Mouse (Mus musculus) spleen, postnatal 10 days (tissue): ENCODE measurements around the gene Gsk3b.
"Not testable (repeated sequence)": the region's sequence is repeated elsewhere in the genome, so short reads cannot be mapped to it uniquely, and the experiment has no call there.

Experiments
- DNase-seq, 2 experiments: peaks; one replicate each; pipeline ENCODE4 v3.0.0; 2021 to 2022; ENCODE audit warnings: low spot score in 2 of 2

Gene Gsk3b

DNA sequence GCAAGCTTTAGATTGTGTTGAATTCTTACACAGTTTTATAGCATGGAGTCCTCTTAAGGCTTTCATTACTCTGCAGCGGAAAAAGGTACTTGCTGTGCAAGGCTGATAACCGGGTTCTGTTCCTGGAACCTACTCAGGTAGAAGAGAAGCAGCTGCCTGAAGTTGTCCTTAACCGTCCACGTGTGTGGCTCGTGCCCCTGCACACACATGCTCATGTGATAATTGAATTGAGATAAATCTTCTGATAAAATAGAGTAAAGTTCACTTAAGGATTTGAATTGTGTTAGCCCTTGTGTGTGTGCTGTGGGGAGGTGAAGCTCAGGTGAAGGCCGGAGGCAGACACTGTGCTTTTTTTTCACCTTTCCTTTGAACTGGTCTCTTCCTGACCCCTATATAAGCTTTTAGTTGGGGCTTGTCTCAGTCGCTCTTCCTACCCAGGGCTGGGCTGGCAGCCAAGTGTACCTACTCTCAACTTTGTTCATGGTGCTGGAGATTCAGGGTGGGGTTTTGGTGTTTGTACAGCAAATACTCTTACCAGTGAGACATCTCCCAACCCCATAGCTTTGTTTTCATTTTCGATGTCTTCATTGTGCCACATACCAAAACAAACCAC, 96.0 kb downstream of the Gsk3b start:
- no peak for DNase-seq

DNA sequence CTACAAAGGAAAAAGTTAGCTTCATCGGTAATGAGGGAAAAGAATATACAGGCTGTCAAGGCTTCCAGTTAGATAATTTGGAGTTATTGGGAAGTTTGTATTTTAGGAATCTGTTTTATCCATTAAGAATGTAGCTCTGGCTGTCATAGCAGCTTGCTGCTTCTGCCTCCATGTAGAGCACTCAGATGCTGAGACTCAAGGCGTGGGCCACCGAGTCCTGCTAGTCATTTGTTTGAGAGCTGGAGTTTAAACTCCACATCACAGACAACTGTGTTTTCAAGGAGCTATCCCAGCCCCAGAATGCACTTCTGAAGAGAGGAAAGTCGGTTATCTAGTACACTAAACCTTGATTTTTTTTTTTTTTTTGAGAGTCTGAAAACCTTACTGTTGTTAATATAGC, 101.2 kb downstream of the Gsk3b start:
- no peak for DNase-seq

DNA sequence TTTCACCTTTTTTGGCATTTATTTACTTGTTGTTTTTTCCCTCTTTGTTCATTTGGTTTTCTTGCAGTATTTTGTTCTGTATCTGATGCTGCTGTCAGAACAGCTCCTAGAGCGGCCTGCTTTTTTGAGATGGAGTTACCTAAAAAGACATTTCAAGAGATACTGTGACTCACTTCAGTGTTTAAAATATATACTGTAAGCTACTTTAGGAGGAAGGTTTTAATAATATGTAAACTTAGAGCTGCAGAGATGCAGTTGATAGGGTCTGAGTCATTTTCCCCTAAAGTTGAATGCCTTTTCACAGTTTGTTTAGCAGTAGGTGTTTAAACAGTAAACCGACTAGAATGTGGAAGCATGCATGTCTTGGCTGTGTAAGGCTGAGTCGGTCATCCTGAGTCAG, 101.7 kb downstream of the Gsk3b start:
- DNase-seq: no peak

DNA sequence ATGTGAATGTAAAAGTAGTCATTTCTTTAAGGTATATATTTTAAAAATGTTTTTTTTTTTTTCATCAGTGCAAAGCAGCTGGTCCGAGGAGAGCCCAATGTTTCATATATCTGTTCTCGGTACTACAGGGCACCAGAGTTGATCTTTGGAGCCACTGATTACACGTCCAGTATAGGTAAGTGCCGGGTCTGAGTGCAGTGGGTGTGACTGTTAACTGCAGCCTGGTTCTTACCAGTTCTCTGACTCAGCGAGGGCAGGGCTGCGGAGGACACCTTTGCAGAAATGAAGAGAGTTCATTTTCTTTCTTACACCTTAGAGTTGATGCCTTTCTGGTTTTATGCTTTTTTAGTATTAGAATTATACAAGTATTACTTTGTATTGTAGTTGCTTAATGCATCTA, 102.7 kb downstream of the Gsk3b start:
- DNase-seq: no peak

DNA sequence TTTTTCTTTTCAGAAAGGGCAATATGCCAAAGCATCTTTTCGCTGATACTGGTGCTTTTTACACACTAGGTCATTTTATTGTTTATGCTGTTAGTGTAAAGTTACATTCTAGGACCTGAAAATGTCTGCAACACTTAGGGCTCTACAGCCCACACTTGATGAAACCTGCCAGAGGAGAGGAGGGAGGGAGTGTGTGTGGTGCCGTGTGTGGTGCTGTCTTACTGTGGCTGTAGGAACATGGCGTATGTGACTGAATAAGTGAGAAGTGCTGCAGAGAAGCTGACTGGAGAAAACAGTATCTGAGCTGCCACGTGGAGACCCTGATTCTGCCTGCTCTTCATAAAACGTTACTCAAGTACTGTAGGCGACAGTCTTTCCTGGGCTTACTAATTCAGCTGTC, 103.8 kb downstream of the Gsk3b start:
- no peak for DNase-seq

DNA sequence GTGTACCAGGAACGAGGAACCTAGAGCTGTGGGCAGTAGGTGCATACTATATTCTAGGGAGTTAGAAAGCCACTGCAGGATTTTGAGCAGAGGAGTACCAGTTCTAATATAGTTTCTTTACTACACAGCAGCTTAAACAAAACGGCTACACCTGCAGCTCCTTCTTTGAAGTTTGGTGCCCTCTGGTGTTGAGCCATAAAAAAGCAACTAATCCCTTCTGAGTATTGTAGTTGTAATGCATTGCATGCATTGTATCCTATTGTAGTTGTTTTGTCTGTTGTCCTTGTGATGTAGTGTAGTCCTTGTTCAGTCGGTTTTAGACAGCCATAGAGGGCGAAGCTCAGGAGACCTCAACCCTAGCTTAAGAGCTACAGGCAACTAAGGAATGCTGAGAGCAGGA, 108.5 kb downstream of the Gsk3b start:
- DNase-seq: peak; percentile 33 to 70

DNA sequence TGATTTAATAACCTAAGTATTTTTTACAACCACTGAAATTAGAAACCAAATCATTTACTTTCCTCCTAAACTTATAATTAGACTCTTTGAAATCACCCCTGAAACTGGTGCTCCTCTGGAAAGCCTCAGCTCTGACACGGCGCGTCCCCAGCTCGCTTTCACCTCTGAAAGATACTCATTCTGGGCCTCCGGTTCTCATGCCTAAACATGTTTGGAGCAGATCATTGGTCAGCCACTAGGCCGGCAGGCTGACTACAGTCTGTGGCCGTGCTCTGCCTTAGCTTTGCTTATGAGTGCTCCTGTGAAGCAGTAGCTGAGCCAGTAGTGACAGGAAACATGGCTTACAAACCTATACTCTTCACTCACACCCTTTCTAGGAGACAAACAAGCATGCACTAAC, 116.5 kb downstream of the Gsk3b start:
- no peak for DNase-seq

DNA sequence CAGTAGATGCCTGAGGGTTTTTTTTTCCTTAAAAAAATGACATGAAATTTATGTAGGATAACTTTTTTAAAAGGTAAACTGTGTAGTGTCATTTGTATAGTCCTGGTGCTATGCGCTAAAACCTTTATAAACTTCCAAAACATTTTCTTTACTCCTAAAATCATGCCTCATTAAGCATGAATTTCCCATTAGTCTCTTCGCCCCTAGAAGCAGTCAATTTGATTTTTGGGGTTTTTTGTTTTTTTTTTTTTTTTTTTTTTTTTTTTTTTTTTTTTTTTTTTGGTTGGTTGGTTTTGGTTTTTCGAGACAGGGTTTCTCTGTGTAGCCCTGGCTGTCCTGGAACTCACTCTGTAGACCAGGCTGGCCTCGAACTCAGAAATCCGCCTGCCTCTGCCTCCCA, 133.7 kb downstream of the Gsk3b start:
- not testable (repeated sequence) for DNase-seq

DNA sequence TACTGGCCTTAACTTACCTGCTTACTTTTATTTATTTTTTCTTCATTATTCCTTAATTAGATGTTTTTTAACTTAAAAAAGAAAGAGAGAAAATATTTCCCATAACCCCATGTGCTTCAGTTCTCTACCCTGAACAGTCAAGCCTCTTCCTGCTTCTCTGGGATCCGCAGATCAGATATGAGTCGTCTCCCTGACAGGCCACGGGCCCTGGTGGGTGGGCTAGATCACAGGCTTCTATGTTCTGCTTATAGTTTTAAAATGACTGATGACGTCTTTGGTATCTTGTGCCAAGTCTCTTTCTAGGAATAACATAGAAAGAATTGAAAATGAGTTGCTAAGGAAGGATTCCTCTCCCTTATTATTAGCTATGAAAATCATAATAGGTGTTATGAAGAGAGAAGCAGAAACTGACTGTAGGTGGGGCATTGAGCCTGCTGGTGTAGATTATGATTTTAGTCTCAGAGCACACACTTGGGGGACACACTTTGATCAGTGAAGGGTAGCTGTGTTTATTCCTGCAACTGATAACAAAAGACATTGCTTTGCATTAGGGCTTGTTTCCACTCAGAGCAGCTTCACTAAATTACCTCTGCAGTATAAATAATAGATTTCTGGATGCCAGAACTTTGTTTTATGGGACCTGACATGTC, 148.3 kb downstream of the Gsk3b start:
- DNase-seq: no peak

DNA sequence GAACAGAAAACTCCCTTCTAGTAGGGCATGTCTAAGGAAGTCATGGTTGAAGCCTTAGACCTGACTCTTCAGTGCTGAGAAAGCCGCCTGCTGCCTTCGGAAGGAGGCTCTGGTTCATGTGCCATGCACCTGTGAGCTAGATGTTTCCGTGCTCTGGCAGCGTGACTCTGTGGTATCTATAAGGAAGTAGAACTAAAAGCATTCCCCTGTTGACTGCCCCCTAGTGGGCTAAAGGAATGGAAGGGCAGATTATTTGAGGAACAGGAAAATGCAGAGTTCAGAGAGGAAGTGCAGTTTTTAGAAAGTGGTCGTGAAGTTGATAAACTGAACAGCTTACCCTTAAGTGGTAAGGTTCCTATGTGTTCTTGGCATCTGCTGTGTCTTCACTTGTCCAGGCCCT, 150.9 kb downstream of the Gsk3b start:
- DNase-seq: peak; percentile 46 to 74

DNA sequence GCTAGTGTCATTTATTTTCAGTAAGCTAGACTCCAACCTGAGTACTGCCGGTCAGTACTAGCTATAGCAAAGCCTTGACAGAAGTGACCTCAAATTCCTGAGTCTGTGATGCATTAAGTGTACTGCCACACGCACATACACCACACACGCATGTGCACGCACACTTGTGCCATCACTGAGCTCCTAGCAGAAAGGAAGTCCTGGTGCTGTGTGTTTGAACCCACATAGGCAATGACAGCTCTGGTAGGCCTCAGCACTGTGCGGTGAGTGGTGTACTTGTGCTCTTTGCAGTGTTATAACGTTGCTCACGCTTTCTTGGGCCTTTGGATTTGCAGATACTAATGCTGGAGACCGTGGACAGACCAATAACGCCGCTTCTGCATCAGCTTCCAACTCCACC, 151.4 kb downstream of the Gsk3b start:
- DNase-seq: no peak

DNA sequence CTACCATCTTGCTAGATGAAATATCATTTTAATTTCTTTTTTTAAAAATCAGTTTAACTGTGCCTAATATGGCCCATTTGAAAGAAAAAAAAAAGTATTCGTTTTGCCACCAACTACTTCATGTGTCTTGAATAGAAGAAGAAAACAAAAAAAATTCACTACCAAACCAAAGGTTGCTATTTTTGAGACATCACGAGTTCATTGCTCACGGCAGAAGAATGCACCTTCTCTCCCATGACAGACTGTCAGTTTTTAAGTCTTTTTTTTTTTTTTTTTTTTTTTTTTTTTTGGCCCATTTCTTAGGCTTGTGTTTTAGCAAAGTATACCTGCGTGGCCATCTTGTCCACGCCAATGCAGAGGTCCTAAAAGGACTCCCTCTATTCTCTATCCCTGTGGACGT, 155.3 kb downstream of the Gsk3b start:
- DNase-seq: no peak

DNA sequence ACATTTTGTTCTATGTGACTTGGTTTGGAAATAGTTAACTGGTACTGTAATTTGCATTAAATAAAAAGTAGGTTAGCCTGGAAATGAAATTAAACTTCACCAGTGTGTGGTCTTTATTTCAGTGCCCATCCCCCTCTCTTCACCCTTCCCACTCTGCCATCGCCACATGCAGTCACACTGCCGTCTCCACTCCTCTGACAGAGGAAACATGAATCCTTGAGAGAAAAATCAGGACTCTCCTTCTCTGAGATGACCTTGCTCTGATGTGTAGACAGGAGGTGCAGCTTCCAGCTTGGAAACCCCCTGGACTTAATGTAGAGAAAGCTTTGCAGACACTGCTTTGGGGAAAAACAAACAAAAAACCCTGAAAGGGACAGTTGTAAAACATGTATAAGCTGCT, 156.6 kb downstream of the Gsk3b start:
- no peak for DNase-seq

DNA sequence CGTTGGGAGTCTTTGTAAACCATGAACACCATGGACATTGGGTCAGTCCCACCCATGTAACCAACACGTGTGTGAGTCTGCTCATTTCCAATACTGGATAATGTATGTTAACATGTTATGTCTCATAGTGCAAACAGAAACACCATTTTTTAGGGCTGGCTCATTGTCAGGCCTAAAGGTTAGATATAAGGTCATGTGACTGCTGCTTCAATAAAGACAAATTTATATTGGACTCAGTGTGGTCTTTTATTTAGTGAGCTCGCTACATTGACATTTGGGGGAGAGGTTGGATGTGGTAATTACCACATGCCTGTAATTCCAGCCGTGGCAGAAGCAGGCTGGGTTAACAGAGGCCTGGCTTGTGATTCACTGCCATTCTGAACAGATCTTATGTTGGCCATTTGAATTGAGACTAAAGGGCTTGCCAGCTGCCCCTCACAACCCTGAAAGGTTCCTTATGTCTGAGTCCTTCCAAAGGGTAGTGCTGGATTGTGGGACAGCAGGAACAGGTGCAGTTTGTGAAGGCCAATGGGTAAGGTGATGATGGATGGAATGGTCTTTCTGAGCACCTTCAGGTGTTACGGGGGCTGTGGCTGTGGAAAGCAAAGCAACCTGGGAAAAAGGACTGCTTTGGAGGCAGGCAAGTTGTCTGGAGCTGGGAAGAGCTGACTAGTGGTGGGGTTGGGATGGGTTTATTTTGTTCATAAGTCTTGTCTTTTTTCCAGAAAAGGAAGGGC, 157.2 kb downstream of the Gsk3b start:
- no peak for DNase-seq

DNA sequence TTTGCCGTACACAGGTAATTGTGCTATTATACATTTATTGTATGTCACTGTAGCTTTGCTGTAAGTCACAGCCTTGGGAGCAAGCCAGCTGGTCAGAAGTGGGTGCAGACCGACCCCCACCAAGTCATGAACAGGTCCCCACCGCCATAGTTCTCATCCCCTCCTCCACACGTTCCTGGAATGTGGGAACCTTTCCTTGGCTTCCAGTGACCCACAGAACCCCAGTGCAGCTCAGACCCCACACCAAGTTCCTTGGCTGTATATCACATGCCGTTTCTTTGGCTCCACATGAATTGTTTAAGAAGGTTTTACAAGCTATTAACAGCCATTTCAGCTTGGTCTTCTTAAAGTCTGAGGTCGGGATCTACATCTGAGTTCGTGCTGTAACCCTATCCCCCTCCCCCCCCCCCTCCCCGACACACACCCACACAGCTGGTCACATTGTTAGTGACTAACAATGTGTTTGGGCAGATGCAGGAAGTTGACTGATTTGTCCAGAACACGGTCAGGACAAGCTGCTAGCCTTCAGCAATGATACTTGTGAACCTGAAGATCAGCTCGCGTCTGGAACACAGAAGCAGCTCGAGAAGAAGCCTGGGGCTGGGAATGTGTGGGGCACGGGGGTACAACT, 159.6 kb downstream of the Gsk3b start:
- DNase-seq: peak in 1 of 2 experiments; percentile 9

DNA sequence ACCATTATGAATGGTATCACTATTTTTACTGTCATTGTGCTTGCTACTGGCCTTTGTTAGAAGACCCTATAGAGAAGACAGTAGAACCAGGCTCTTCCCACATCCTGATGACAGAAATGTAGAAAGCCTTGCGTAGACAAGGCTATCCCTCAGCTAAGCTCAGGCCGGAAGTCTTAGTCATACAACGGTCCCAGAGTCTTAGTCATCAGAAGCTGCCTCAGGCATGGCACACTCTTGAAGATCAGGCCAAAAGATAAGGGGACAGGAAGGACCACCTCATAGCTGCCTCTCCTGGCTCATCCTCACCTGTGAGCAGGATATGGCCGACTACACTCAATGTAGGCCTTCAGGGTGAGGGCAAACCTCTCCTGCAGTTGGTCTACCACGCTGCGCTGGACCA, 161.7 kb downstream of the Gsk3b start:
- no peak for DNase-seq

DNA sequence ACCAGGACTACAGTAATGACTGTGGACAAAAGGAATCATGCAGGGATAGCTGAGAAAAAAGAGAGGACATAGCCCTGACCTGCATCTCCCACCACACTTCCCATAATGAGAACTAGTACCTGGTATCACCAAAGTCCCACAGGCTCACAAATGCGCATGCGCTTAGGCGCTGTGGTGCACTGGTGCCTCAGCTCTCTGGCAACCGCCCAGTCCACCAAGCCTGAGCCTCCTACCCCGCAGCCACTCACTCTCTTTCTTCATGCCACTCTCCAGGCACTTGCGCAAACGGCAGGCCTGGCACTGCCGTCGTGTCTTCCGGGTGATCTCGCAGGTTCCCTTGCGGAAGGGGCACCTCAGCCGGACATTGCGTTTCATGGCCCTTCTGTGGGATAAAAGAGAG, 165.2 kb downstream of the Gsk3b start:
- peak in 1 of 2 experiments; percentile 10 for DNase-seq

DNA sequence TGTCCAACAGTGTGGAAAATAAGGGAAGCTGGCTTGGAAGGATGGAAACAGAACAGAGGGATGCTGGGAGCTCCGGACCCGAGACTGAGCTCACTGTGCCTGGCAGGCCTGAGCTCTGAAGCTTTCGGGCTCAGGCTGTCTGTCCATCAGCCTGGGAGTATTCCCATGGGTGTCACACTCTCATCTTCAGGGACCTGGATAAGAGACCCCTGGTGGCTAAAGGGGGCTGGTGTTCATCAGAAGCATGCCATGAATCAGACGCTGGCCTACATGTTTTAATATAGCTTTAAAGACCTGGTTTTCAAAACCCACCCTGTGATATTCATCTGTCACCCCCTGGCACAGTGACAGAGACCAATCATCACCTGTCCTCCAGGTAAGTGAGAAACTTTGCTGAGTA, 166.3 kb downstream of the Gsk3b start:
- DNase-seq: no peak

DNA sequence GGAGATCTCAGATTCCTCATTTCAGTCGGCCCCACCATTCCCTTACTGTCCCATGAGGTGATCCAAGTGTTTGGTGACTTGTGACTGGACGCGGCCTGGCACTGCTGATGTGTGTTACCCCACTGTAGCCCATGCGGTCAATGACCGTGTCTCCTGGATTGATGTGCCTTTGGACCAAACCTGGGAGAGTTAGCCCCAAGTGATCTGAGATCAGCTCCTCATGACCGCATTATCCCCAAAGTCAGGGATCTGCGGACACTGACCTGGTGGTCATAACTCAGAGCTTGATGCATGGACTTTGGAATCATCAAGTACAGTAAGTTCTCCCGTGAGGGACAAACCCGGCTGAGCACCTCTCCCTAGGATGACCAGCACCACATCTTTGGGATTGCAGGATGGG, 167.1 kb downstream of the Gsk3b start:
- no peak for DNase-seq

DNA sequence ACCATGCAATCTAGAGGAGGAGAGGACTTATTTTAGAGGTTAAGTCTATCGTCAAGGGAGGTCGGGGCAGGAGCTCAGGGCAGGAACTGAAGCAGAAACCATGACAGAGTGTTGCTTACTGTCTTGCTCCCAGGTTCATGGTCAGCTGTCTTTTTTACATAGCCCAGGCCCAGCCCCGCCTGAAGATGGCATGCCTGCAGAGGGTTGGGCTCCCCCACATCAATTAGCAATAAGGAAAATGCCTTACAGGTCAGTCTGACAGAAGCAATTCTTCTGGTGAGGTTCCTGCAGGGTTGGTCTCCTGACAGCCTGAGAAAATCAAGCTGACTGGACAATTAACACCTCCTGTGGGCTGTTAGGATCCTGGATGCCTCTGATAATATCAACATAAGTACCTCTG, 182.8 kb downstream of the Gsk3b start:
- DNase-seq: no peak

DNA sequence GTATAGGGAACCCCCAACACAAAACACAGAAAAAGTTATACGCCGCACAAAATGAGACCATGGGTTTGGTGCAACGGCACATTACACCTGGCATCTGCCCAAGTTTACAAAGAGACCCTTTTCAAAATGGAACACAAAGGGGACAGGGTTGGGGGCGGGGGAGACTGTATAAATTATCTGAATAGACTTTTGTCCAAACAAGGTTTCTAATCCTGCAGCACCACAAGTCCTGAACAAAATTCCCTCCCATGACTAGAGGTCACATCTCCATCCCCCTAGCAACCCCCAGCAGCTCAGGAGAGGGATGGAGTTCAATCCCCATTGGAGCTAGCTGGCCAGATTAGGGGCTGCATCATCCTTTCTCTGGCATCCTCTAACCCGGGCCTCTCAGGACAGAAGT, 183.7 kb downstream of the Gsk3b start:
- no peak for DNase-seq

DNA sequence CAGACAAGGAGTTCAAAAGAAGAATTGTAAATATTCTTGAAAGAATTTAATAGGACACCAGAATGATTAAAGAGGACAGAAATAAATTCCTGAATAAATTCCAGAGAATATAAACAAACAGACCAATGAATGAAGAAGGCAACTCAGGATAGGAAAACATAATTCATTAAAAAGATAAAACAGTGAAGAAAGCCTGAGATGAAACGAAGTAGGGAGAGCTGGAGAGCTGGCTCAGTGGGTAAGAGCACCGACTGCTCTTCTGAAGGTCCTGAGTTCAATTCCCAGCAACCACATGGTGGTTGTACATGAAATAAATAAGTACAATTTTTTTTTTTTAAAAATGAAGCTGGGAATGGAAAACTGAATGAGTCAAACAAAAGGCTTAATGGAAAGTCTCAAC, 185.9 kb downstream of the Gsk3b start:
- no peak for DNase-seq

DNA sequence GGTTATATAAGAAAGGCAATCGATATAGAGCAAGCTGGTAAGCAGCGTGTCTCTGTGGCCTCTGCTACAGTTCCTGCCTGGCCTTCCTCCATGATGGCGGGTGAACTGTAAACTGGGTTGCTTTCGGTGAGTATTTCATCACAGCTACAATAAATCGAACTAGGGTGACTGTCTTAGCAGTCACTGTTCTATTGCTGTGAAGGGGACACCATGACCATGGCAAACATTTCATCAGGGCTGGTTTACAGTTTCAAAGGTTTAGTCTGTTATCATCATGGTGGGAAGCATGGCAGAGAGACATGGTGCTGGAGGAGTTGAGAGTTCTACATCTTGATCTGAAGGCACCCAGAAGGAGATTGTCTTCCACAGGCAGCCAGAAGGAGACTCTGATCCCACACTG, 191.0 kb downstream of the Gsk3b start:
- DNase-seq: no peak
